Mouse (Mus musculus) forebrain, embryonic 11.5 days (tissue): ENCODE results near the gene Man1b1. TPM values are rescaled to one million over a fixed set of nuclear protein-coding genes. Genes with fewer than 3 reads are reported as not detected.

Experiments used
- ATAC-seq: fragments of 200-750 bp; cut with Nextera tagmentation; replicated peaks from 2 replicates; pipeline ENCODE4 v1.8.0; 2017; ENCODE audit warnings: moderate TSS enrichment; ENCODE audit not compliant: low FRiP score
- DNase-seq: peaks from one replicate; pipeline ENCODE4 v3.0.0-alpha.2; 2017; ENCODE audit warnings: low spot score
- H3K27ac ChIP-seq: fragments of 300-500 bp; sonication (generic); 2 replicates; pipeline ENCODE4 v1.5.1; 2014; ENCODE audit warnings: low read depth, low read length
- H3K27me3 ChIP-seq: fragments of 300-500 bp; sonication (generic); 2 replicates; pipeline ENCODE4 v1.6.1; 2014; ENCODE audit warnings: mild to moderate bottlenecking, low read length, mixed read lengths; ENCODE audit not compliant: control insufficient read depth, insufficient read depth
- H3K36me3 ChIP-seq: fragments of 300-500 bp; sonication (generic); 2 replicates; pipeline ENCODE4 v1.6.1; 2014; ENCODE audit warnings: mild to moderate bottlenecking, low read length, moderate library complexity, mixed read lengths; ENCODE audit not compliant: control insufficient read depth, insufficient read depth
- H3K4me1 ChIP-seq: fragments of 300-500 bp; sonication (generic); replicated peaks from 2 replicates; pipeline ENCODE4 v1.6.1; 2014; ENCODE audit warnings: low read length, mixed read lengths; ENCODE audit not compliant: control insufficient read depth, insufficient read depth
- H3K4me2 ChIP-seq: fragments of 300-500 bp; sonication (generic); 2 replicates; pipeline ENCODE4 v1.6.1; 2014; ENCODE audit warnings: low read depth, mild to moderate bottlenecking, low read length, moderate library complexity, mixed read lengths; ENCODE audit not compliant: severe bottlenecking
- H3K4me3 ChIP-seq: fragments of 300-500 bp; sonication (generic); 2 replicates; pipeline ENCODE4 v1.5.1; 2014; ENCODE audit warnings: low read depth, low read length
- H3K9ac ChIP-seq: fragments of 300-500 bp; sonication (generic); 2 replicates; pipeline ENCODE4 v1.6.1; 2014; ENCODE audit warnings: low read length
- H3K9me3 ChIP-seq: fragments of 300-500 bp; sonication (generic); 2 replicates; pipeline ENCODE4 v1.6.1; 2016; ENCODE audit warnings: low read length, mixed read lengths; ENCODE audit not compliant: control insufficient read depth
- WGBS: fragments of 180-500 bp; shearing (Covaris S2); extraction: QIAGEN DNeasy Blood & Tissue Kit; methylation state at CpG from one replicate; pipeline ENCODE4 v1.1.7; 2014; 5-methylcytosine and 5-hydroxymethylcytosine counted together
- polyA plus RNA-seq: library from polyadenylated mRNA; unstranded; fragments of >200 nt; fragmentation: Nextera tagmentation; extraction: Ambion mirVana; gene quantifications from 2 replicates; pipeline ENCODE4 v1.2.1, GENCODE M21; 2014

Man1b1 gene
- polyA plus RNA-seq, 1 experiment from 2014 or later: 77.8 TPM

- Histone ChIP-seq H3K36me3 (no peaks in the 10 kb centered on the region), H3K9ac (no peak overlapping the region), H3K4me3 (no peak overlapping the region), H3K4me2 (no peak overlapping the region), H3K27ac (no peak overlapping the region), H3K27me3 (no peaks in the 10 kb centered on the region), H3K4me1 (no peaks in the 10 kb centered on the region), H3K9me3 (no peaks in the 10 kb centered on the region)
- DNase-seq (no peak), ATAC-seq (no peak)
- 79% methylated on average over 5 of the region's 5 CpGs for WGBS
These were observed 52.4 kb downstream of the Man1b1 start for GRCm38 (mm10) chr2:25384492-25384891.

- no peak overlapping the region for H3K27ac ChIP-seq
- no peak overlapping the region for H3K9ac ChIP-seq
- no peaks in the 10 kb centered on the region for H3K9me3 ChIP-seq
- ATAC-seq (no peak), DNase-seq (no peak)
- H3K4me2 ChIP-seq: no peak overlapping the region
- H3K27me3 ChIP-seq: peaks cover 16% of the 10 kb centered on the region
- H3K36me3 ChIP-seq: no peaks in the 10 kb centered on the region
- H3K4me1 ChIP-seq: peaks cover 6% of the 10 kb centered on the region
- H3K4me3 ChIP-seq: no peak overlapping the region
- 78% methylated on average over 5 of the region's 5 CpGs for WGBS
These were observed 59.1 kb downstream of the Man1b1 start for GRCm38 (mm10) chr2:25391266-25391665.

- H3K4me3 ChIP-seq: no peak overlapping the region
- no peaks in the 10 kb centered on the region for H3K9me3 ChIP-seq
- 35% methylated on average over 3 of the region's 3 CpGs for WGBS
- no peak overlapping the region for H3K9ac ChIP-seq
- ATAC-seq (no peak), DNase-seq (no peak)
- no peak overlapping the region for H3K27ac ChIP-seq
- no peak overlapping the region for H3K4me2 ChIP-seq
- no peaks in the 10 kb centered on the region for H3K36me3 ChIP-seq
- peaks cover 6% of the 10 kb centered on the region for H3K4me1 ChIP-seq
- H3K27me3 ChIP-seq: peaks cover 29% of the 10 kb centered on the region
These were observed 62.4 kb downstream of the Man1b1 start for GRCm38 (mm10) chr2:25394281-25395221.

- peak within 1 kb of the TSS; percentile 41; the same call in 1 of the 2 replicates for H3K9ac ChIP-seq
- no peaks in the 10 kb centered on the region for H3K36me3 ChIP-seq
- ATAC-seq: no peak
- no peak within 1 kb of the TSS for H3K27ac ChIP-seq
- peaks cover 6% of the 10 kb centered on the region for H3K4me1 ChIP-seq
- DNase-seq: no peak
- peak within 1 kb of the TSS; percentile 61 for H3K4me2 ChIP-seq
- WGBS: 2% methylated on average over 57 of the region's 57 CpGs
- peaks cover 41% of the 10 kb centered on the region for H3K27me3 ChIP-seq
- H3K9me3 ChIP-seq: no peaks in the 10 kb centered on the region
- peak within 1 kb of the TSS; percentile 27 for H3K4me3 ChIP-seq
These were observed 63.8 kb downstream of the Man1b1 start, which contains the start of gene Entpd2 for GRCm38 (mm10) chr2:25395721-25396596. TSS of gene Entpd2 (plus strand) at chr2:25395874.

GRCm38 (mm10) chr2:25396597-25396983 is 64.5 kb downstream of the Man1b1 start:
- 28% methylated on average over 3 of the region's 3 CpGs for WGBS
- Histone ChIP-seq H3K4me1 (peaks cover 6% of the 10 kb centered on the region), H3K27me3 (peaks cover 41% of the 10 kb centered on the region), H3K4me3 (no peak overlapping the region), H3K4me2 (peak overlapping the region; percentile 61; the same call in 1 of the 2 replicates), H3K9me3 (no peaks in the 10 kb centered on the region), H3K36me3 (no peaks in the 10 kb centered on the region), H3K9ac (no peak overlapping the region), H3K27ac (no peak overlapping the region)
- no peak for DNase-seq
- ATAC-seq: no peak

- WGBS: 79% methylated on average over 1 of the region's 1 CpGs
- peaks cover 6% of the 10 kb centered on the region for H3K4me1 ChIP-seq
- no peak for ATAC-seq
These were observed 64.9 kb downstream of the Man1b1 start for GRCm38 (mm10) chr2:25397010-25397409.

GRCm38 (mm10) chr2:25398065-25398464 is 65.9 kb downstream of the Man1b1 start:
- Histone ChIP-seq H3K27ac (no peak overlapping the region), H3K36me3 (no peaks in the 10 kb centered on the region), H3K4me2 (no peak overlapping the region), H3K9me3 (no peaks in the 10 kb centered on the region), H3K4me1 (peaks cover 6% of the 10 kb centered on the region), H3K4me3 (no peak overlapping the region), H3K27me3 (peaks cover 41% of the 10 kb centered on the region), H3K9ac (no peak overlapping the region)
- DNase-seq (no peak), ATAC-seq (no peak)
- WGBS: 92% methylated on average over 7 of the region's 7 CpGs

More at GRCm38 (mm10) chr2:25397010-25397409, 64.9 kb downstream of the Man1b1 start:
- Histone ChIP-seq H3K36me3 (no peaks in the 10 kb centered on the region), H3K4me3 (no peak overlapping the region), H3K27me3 (peaks cover 41% of the 10 kb centered on the region), H3K27ac (no peak overlapping the region), H3K4me2 (no peak overlapping the region), H3K9ac (no peak overlapping the region), H3K9me3 (no peaks in the 10 kb centered on the region)
- no peak for DNase-seq

- 64% methylated on average over 8 of the region's 8 CpGs for WGBS
- Histone ChIP-seq H3K4me3 (no peak within 1 kb of the TSS), H3K4me1 (peaks cover 6% of the 10 kb centered on the region), H3K9ac (no peak within 1 kb of the TSS), H3K4me2 (no peak within 1 kb of the TSS), H3K27ac (no peak within 1 kb of the TSS), H3K9me3 (no peaks in the 10 kb centered on the region), H3K36me3 (no peaks in the 10 kb centered on the region), H3K27me3 (peaks cover 41% of the 10 kb centered on the region)
- no peak for ATAC-seq
- no peak for DNase-seq
These were observed 66.9 kb downstream of the Man1b1 start, which contains the start of gene Npdc1 for GRCm38 (mm10) chr2:25399051-25399450. TSS of gene Npdc1 (plus strand) at chr2:25399351.
